Mouse (Mus musculus): ENCODE results near the gene Gm10447.
A peak's percentile ranks its signal among the peaks of the same experiment; 100 is the strongest.

The Gm10447 gene

GRCm38 (mm10) chr11:53479171-53479782 is 22.4 kb upstream of the Gm10447 start:
- no peak for DNase-seq (ENCODE audit: low spot score in 2 of 2)

GRCm38 (mm10) chr11:53478383-53479170 is 21.7 kb upstream of the Gm10447 start:
- DNase-seq (ENCODE audit: low spot score in 2 of 2) = no peak

- no peak for DNase-seq (ENCODE audit: low spot score in 2 of 2)
These were observed 20.9 kb upstream of the Gm10447 start for GRCm38 (mm10) chr11:53477833-53478232.

GRCm38 (mm10) chr11:53475620-53476019 is 18.7 kb upstream of the Gm10447 start:
- no peak for DNase-seq (ENCODE audit: low spot score in 2 of 2)

GRCm38 (mm10) chr11:53472709-53473108 is 15.8 kb upstream of the Gm10447 start:
- no peak for DNase-seq (ENCODE audit: low spot score in 2 of 2)

- DNase-seq (ENCODE audit: low spot score in 2 of 2) = peak; percentile 90 to 91
These were observed 13.2 kb upstream of the Gm10447 start, which contains the start of gene Gm9837 for GRCm38 (mm10) chr11:53469968-53470695. Gene Gm9837 (minus strand): TSS chr11:53470479.

- DNase-seq (ENCODE audit: low spot score in 2 of 2) = peak; percentile 41 to 57
These were observed 12.5 kb upstream of the Gm10447 start for GRCm38 (mm10) chr11:53469294-53469967.

GRCm38 (mm10) chr11:53466231-53466971 is 9.5 kb upstream of the Gm10447 start:
- DNase-seq (ENCODE audit: low spot score in 2 of 2) = peak; percentile 75 to 78

GRCm38 (mm10) chr11:53463551-53464424 is 6.9 kb upstream of the Gm10447 start:
- DNase-seq (ENCODE audit: low spot score in 2 of 2) = peak; percentile 69 to 77

- DNase-seq (ENCODE audit: low spot score in 2 of 2) = no peak
These were observed 4.8 kb upstream of the Gm10447 start for GRCm38 (mm10) chr11:53461727-53462126.

GRCm38 (mm10) chr11:53460192-53460591 is 3.3 kb upstream of the Gm10447 start:
- DNase-seq (ENCODE audit: low spot score in 2 of 2) = no peak

GRCm38 (mm10) chr11:53458996-53459395 is 2.1 kb upstream of the Gm10447 start:
- no peak for DNase-seq (ENCODE audit: low spot score in 2 of 2)

GRCm38 (mm10) chr11:53457372-53457954 is 553 bp upstream of the Gm10447 start:
- no peak for DNase-seq (ENCODE audit: low spot score in 2 of 2)

GRCm38 (mm10) chr11:53453031-53453430 is 3.9 kb downstream of the Gm10447 start:
- DNase-seq (ENCODE audit: low spot score in 2 of 2) = no peak

- DNase-seq (ENCODE audit: low spot score in 2 of 2) = no peak
These were observed 4.5 kb downstream of the Gm10447 start for GRCm38 (mm10) chr11:53452396-53452795.

GRCm38 (mm10) chr11:53451361-53451760 is 5.5 kb downstream of the Gm10447 start:
- no peak for DNase-seq (ENCODE audit: low spot score in 2 of 2)

GRCm38 (mm10) chr11:53450070-53450705 is 6.7 kb downstream of the Gm10447 start:
- no peak for DNase-seq (ENCODE audit: low spot score in 2 of 2)

GRCm38 (mm10) chr11:53448529-53448928 is 8.4 kb downstream of the Gm10447 start:
- no peak for DNase-seq (ENCODE audit: low spot score in 2 of 2)

- DNase-seq (ENCODE audit: low spot score in 2 of 2) = no peak
These were observed 8.9 kb downstream of the Gm10447 start for GRCm38 (mm10) chr11:53447996-53448395.
